Mouse (Mus musculus) hematopoietic stem cell, adult 5-6 weeks (primary cell): Measurements from ENCODE around the gene Olfr1342. TPM values are rescaled to one million over a fixed set of nuclear protein-coding genes. Genes with fewer than 3 reads are reported as not detected.

Experiments used
- ATAC-seq, 2 experiments: fragments of 125-278 bp in 1 of 2; replicated peaks in 1 of 2; 2 replicates each; pipeline ENCODE4 v1.8.0; 2016 to 2017; ENCODE audit warnings: inconsistent platforms in 2 of 2, mild to moderate bottlenecking in 2 of 2, moderate number of reproducible peaks in 2 of 2, low read depth in 1 of 2, moderate TSS enrichment in 1 of 2; ENCODE audit not compliant: low FRiP score in 2 of 2, poor library complexity in 2 of 2, severe bottlenecking in 2 of 2, insufficient read depth in 1 of 2, low TSS enrichment in 1 of 2
- total RNA-seq: library from RNA; stranded (forward); fragments of 172-1452, 232-1000 nt; gene quantifications from 2 replicates; pipeline ENCODE4 v1.2.3, GENCODE M21; 2017

Gene Olfr1342
- not detected in 2 replicates for total RNA-seq

DNA sequence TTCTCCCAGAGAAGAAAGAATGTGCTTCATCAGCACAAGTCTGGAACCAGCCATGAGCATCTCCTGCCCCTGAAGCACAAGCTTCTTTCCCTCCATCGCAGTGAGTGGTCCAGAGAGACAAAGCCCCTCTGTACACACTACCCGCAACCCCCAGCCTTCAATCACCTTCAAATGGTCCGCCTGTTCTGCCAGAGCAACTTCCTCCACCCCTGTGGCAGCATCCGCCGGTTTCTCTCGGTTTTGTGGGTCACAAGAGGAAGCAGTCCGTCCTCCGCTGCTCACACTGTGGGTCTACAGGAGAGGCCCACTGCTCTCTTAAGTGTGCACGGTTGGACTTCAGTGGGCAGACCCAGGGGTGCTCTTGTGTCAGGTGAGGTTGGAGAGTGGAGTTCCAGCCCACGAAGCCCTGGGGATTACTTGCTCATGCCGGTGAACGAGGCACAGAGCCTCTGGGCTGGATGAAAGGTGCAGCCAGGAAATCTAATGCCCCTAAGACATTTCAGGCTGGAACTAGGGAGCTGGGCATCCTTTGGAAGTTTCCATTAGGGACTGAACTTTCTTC is at the start of gene Olfr1342:
Gene Olfr1342 (minus strand): TSS at position 345 of the 562 bp plus-strand sequence.
- peak; percentile 60 to 69 for ATAC-seq

DNA sequence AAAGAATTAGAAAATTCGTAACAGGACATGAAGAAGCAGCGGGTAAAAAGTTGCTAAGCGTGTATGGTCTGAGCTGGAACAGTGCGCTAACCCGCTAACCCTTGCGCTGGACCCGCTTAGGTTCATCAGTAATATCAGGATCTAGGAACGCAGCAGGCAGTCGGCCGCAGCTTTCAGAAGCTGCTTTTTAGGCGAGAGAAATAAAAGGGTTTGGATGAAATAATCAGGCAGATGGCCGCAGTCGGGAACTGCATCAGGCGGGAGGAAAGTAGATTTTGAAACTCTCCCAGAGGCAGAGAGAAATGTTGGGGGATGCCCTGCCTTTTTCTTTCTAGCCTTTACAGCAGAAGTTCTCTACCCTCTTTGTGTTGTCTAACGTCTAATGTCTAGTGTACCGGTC is 49.3 kb upstream of the Olfr1342 start:
- no peak for ATAC-seq

DNA sequence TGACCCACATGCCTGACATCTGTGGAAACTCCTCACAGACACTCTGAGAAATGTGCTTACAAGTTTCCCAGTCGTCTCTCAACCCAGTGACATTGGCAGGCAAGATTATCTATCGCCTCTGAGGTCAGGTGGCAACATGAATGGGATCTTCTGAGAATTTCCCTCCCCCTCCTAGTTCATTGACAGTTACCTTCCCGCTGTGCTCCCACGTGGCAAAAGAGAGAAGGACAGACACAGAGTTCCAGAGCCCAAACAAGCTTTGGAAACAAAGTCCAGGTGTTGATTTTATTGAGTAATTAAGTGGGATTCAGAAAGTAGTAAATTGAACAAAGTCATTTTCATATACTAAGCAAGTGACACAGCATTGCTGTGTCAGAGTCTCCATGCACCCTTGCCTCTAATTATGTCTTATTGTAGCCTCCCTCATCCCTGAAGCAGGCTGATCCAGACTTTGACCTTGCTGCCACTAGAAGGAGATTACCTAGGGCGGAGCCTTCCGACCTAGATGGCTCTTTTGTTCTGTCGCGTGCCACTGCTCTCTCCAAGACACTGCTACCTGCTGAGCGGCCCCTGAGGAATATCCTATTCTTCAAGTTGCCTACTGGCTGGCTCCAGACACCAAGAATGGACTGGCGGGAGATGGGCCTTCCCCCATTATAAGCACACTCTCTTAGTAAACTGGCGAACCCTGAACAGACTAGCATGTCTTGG is 48.6 kb upstream of the Olfr1342 start:
- no peak for ATAC-seq

DNA sequence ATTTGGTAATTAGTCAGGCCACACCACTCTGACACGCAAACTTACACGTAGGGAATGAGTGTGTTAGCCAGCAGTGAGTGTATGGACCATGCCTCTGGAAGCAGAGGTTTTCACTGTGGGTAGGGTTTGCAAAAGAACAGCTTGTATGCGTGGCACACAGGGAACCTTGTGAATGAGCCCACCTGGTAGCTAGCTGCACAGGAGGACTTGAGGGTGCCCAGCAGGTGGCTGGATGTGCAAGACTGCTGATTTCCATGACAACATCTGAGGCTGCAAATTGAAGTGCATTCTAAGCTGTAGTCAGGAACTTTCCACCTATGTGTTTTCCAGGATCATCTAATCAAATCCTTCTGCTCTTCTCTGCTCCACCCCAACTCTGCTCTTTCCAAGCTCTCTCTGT is 47.0 kb upstream of the Olfr1342 start:
- no peak for ATAC-seq

DNA sequence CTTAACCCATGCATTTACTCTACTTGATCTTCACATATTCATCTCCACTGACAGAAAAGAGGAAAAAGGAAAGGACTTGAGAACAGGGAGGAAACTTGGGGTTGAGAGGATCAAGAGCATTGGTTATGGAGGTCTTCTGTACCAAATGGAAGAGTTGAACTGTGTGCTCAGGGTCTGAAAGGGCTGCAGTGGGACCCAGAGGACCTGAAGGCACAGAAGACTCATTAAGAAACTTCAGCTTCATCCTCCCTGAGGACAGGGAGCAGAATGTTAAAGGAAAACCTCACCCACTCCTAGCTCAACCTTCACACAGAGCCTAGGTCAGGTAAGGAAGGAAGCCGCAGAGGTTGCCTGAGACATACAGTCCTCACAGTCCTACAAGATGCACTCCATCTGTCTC is 39.3 kb upstream of the Olfr1342 start, which contains the start of gene Olfr1339:
Gene Olfr1339 (plus strand): TSS at position 301 of the 400 bp plus-strand sequence.
- ATAC-seq: no peak

DNA sequence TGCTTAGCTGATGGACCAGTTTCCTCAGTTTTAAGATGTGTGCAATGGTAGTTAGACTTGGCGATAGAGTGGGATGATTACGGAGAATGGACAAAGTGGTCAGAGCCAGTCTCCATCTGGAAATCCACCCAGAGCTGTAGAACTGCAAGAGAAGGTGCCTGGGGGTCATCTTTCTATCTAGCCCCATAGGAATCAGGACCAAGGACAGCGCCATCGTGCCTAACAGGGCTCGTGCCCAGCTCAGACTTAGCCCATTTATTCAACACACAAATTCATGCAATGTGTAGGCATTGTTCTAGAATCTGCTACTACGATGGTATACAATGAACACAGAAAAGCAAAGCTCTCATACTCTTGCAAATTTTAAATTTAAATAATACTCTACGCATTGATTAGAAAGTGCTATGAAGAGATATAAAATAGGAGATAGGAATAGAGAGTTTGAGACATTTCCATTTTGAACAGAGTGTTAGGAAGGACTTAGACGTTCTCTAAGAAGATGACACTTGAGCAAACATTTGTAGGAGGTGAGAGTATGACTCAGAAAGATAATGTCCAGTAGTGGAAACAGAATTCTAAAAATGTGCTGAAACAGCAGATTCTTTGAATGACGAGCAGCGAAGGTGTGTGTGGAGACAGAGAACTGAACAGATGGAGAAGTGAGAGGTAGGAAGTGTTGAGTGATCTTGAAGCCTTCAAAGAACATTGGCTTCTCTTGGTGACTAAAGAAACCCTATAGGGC is 29.4 kb upstream of the Olfr1342 start:
- no peak for ATAC-seq

DNA sequence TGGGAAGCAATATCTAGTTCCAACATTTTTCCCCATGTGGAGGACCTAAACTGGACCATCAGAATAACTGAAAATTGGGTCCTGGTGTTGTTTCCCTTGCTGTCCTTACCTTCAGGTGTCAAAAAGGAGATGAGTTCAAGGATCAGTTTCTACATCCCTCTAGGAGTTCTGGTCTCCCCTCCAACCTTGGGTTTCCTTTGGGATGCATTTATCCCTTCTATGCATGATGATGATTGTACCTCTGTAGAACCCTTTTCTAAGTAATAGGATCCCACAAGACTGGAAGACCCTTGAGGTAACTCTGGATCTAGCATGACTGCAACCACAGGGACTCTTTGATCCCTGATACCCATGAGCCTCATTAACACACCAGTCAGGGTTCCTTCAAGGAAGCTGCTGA is 27.3 kb upstream of the Olfr1342 start, which contains the start of gene Olfr1340:
Gene Olfr1340 (plus strand): TSS at position 301 of the 400 bp plus-strand sequence.
- ATAC-seq: no peak

DNA sequence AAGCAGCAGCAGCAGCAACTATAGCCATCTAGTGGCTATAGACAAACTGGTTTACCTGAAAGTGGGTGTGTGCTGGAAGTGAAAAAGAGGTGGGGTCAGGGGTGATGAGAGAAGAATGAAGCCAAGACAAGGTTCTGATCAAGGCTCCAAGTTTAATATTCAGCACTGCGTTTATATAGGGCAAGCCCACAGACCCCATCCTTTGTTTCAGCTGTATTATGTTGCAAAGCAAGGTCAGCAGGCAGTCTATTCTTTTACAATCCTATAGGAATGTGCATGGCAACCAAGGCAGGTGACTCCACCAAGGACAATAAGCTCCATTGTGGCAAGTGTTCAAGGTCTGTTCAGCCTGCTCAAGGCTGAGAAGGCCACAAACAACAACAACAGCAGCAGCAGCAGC is 19.1 kb upstream of the Olfr1342 start:
- no peak for ATAC-seq

DNA sequence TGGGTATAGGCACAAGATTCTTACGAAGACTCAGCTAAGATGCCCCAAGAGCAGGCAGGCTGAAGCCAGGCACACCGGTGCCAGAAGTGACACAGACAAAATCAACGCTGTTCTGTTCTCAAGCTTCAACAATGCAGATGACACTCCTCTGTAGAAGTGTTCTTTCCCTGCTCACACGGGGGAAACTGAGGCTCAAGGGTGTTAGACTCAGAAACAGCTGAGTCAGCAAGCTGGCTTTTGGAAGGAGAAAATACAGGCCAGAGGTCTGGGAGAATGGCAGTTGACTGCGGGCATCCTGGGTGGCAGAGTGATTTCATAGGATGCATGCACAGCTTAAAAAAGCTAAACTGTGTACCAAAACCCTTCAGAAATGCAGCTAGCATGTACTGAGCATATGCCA is 15.5 kb upstream of the Olfr1342 start:
- ATAC-seq: no peak

DNA sequence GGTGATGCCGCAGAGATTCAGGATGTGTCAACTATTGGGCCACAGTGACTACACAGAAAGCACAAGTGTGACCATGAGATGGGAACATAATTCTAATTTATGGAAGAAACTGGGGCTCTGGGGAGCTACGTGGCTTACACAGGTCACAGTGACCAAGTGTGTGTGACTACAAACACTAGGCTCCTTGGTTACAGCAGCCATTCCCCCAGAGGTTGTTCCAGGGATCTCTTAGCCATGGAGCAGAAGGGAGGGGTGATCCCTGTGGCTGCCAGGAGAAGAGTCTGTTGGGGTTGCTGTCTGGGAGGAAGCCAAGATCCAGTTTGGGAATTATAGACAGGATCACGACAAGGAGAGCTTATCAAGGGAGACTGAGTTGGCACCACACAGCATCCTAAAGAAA is 10.7 kb upstream of the Olfr1342 start, which contains the start of gene Olfr1341:
Gene Olfr1341 (plus strand): TSS at position 301 of the 400 bp plus-strand sequence.
- ATAC-seq: no peak

DNA sequence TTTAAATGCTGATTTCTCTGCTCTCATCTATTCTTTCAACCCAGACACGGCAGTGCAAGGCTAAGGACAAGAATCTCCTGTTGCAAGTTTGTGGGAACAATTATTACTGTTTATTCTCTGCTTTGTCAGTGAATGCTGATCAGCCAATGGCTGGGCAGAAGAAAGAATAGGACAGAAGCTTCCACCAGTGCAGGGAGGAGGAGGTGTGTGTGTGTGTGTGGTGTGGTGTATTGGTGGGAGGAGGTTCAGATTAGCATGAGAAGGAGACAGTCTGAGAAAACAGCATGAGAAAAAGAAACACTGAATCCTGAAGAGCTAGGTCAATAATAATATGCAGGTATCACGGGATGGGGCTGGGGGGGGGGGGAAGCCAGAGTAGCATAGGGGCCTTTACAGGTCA is 1.3 kb upstream of the Olfr1342 start:
- ATAC-seq: no peak

DNA sequence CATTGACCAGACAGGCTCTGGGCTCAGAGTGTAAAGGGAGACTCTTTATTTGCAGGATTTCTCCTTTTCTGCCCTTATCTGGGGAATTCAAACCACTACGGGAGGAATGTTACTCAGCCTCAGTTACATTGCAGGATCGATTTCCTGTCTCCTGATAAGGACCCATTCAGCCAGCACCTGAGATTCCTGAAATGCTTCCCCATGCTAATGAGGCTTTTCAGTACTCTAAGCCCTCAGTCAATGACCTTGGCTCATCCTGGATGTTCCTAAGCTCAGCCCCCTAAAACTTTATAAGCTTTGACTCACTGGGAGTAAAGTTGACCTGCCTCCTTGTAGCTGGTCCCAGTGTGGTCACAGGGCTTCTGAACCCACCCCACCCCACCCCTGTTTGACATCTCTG is 5.5 kb downstream of the Olfr1342 start:
- ATAC-seq: no peak

DNA sequence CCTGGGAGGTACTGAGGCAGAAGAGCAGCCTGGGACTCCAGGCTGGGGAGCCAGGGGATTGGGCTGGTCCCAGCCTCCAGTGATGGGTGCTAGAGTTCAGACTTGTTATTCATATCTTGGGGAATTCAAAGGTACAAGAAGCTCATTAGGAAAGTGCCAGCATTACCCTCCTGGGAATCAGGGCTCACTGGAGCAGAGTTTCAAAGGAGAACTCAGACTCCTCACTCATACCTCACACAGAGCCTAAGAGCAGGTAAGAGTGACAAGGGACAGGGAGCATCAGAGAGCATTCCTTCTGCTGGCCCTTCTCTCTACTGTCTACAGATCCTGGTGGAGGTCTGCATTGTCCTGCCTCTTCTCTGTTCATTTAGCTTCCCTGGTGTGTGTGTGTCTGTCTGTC is 33.9 kb downstream of the Olfr1342 start, which contains the start of gene Olfr62:
Gene Olfr62 (plus strand): TSS at position 301 of the 400 bp plus-strand sequence.
- no peak for ATAC-seq

DNA sequence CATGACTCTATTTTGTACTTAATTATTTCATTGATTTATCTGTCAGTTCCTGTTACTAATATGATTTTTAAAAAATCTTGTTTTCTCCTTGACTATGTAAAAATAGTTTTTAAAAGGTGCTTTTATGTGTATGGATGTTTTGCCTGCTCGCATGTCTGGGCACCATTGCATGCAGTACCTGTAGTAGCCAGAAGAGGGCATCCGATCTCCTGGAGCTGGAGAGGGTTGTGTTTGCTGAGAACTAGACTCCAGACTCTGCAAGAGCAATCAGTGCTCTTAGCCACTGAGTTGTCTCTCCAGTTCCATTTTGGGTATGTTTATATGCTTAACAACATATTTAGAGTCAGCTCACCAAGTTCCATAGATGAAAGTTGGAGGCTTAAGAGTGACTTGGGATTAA is 47.3 kb downstream of the Olfr1342 start:
- ATAC-seq: peak in 1 of 2 experiments; percentile 48; a peak in 1 of 4 replicates

DNA sequence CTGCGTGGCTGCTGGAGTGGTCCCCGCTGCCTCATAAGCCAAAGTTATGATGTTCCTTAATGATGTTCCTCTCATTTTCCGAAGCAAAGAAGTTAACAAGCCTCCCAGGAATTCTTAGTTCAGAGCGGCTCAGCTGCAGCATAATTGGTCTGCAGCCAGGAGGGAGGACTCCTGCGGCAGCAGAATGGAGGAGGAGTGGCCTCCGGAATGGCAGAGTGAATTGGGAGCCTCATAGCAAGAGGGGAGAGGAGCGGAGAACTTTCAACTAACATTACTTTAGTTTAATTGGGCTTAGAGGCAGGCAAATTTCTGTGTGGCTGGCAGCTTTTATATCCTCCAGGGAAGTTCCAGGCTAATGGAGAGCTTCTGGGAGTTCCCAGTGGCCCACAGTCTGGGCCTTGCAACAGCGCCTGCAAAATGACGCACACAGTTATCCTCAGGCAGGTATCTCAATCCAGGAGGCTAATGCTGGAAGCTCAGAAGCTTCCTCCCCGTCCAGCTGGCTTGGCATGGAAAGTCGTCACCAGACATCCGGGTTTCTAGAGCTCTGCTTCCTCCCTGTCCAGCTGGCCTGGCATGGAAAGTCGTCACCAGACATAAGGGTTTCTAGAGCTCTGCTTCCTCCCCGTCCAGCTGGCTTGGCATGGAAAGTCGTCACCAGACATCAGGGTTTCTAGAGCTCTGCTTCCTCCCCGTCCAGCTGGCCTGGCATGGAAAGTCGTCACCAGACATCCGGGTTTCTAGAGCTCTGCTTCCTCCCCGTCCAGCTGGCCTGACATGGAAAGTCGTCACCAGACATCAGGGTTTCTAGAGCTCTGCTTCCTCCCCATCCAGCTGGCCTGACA is 50.0 kb downstream of the Olfr1342 start:
- no peak for ATAC-seq
